Mouse (Mus musculus) urinary bladder, postnatal 36 days (tissue): ENCODE data around the gene Emc7.
"Not testable (repeated sequence)": the region's sequence is repeated elsewhere in the genome, so short reads cannot be mapped to it uniquely, and the experiment has no call there.

ENCODE experiments used
- DNase-seq, 2 experiments: peaks; one replicate each; pipeline ENCODE4 v3.0.0; 2022; ENCODE audit warnings: low spot score in 2 of 2, mixed read lengths in 1 of 2

Emc7 gene

GRCm38 (mm10) chr2:112454862-112455564, at the start of gene Emc7:
Gene Emc7, plus strand, starts transcription at chr2:112454997.
- DNase-seq, result peak; percentile 97 to 99

- DNase-seq, result no peak
These were observed 47.8 kb upstream of the Emc7 start for GRCm38 (mm10) chr2:112407030-112407429.

- DNase-seq, result no peak
These were observed 29.5 kb upstream of the Emc7 start for GRCm38 (mm10) chr2:112425308-112425707.

- DNase-seq, result not testable (repeated sequence)
These were observed 26.3 kb upstream of the Emc7 start for GRCm38 (mm10) chr2:112428534-112428933.

GRCm38 (mm10) chr2:112429665-112430064, 25.1 kb upstream of the Emc7 start:
- no peak for DNase-seq

- DNase-seq, result no peak
These were observed 24.4 kb upstream of the Emc7 start for GRCm38 (mm10) chr2:112430403-112430802.

GRCm38 (mm10) chr2:112432523-112432922, 22.3 kb upstream of the Emc7 start:
- no peak for DNase-seq

- no peak for DNase-seq
These were observed 21.4 kb upstream of the Emc7 start for GRCm38 (mm10) chr2:112433359-112433758.

- DNase-seq, result no peak
These were observed 18.5 kb upstream of the Emc7 start for GRCm38 (mm10) chr2:112436292-112436691.

GRCm38 (mm10) chr2:112437589-112437988, 17.2 kb upstream of the Emc7 start:
- DNase-seq, result no peak

GRCm38 (mm10) chr2:112443491-112443890, 11.3 kb upstream of the Emc7 start:
- DNase-seq, result no peak

GRCm38 (mm10) chr2:112445511-112445910, 9.3 kb upstream of the Emc7 start:
- no peak for DNase-seq

- not testable (repeated sequence) for DNase-seq
These were observed 6.8 kb upstream of the Emc7 start for GRCm38 (mm10) chr2:112448046-112448445.

GRCm38 (mm10) chr2:112448510-112449059, 6.2 kb upstream of the Emc7 start:
- DNase-seq, result no peak

- no peak for DNase-seq
These were observed 5.0 kb upstream of the Emc7 start for GRCm38 (mm10) chr2:112449597-112450296.

GRCm38 (mm10) chr2:112452513-112452912, 2.3 kb upstream of the Emc7 start:
- not testable (repeated sequence) for DNase-seq

- no peak for DNase-seq
These were observed 504 bp upstream of the Emc7 start for GRCm38 (mm10) chr2:112454125-112454861.

GRCm38 (mm10) chr2:112460557-112460956, 5.8 kb downstream of the Emc7 start:
- no peak for DNase-seq

GRCm38 (mm10) chr2:112469542-112469941, 14.7 kb downstream of the Emc7 start:
- no peak for DNase-seq

GRCm38 (mm10) chr2:112470961-112471381, 16.2 kb downstream of the Emc7 start:
- no peak for DNase-seq

GRCm38 (mm10) chr2:112472076-112472475, 17.3 kb downstream of the Emc7 start:
- DNase-seq, result no peak
